Mouse (Mus musculus) embryonic facial prominence, embryonic 10.5 days (tissue): ENCODE measurements around the gene Mcrip1. TPM values are rescaled to one million over a fixed set of nuclear protein-coding genes. Genes with fewer than 3 reads are reported as not detected.
A peak's percentile ranks its signal among the peaks of the same experiment; 100 is the strongest.

Source experiments
- DNase-seq: peaks from one replicate; pipeline ENCODE4 v3.0.0-alpha.2; 2017; ENCODE audit warnings: low spot score
- H3K27ac ChIP-seq: fragments of 300-500 bp; sonication (generic); replicated peaks from 2 replicates; pipeline ENCODE4 v1.5.1; 2016; ENCODE audit warnings: mild to moderate bottlenecking
- H3K27me3 ChIP-seq: fragments of 300-500 bp; sonication (generic); replicated peaks from 2 replicates; pipeline ENCODE4 v1.6.1; 2016; ENCODE audit warnings: low read depth, mild to moderate bottlenecking; ENCODE audit not compliant: poor library complexity, severe bottlenecking
- H3K36me3 ChIP-seq: fragments of 300-500 bp; sonication (generic); replicated peaks from 2 replicates; pipeline ENCODE4 v1.6.1; 2016; ENCODE audit warnings: mild to moderate bottlenecking, moderate library complexity
- H3K4me1 ChIP-seq: fragments of 300-500 bp; sonication (generic); 2 replicates; pipeline ENCODE4 v1.6.1; 2016
- H3K4me3 ChIP-seq: fragments of 300-500 bp; sonication (generic); 2 replicates; pipeline ENCODE4 v1.5.1; 2016; ENCODE audit warnings: mild to moderate bottlenecking, moderate library complexity
- H3K9me3 ChIP-seq: fragments of 300-500 bp; sonication (generic); 2 replicates; pipeline ENCODE4 v1.6.1; 2016; ENCODE audit warnings: mild to moderate bottlenecking
- WGBS: fragments of 180-500 bp; shearing (Covaris S2); methylation state at CpG from one replicate; pipeline ENCODE4 v1.1.7; 2016; 5-methylcytosine and 5-hydroxymethylcytosine counted together
- polyA plus RNA-seq: library from polyadenylated mRNA; unstranded; fragments of >200 nt; fragmentation: Nextera tagmentation; extraction: Ambion mirVana; gene quantifications from 2 replicates; pipeline ENCODE4 v1.2.1, GENCODE M21; 2016

Gene Mcrip1
- polyA plus RNA-seq, 1 experiment from 2014 or later = 221 TPM

- no peaks in the 10 kb centered on the region for H3K27me3 ChIP-seq
- H3K9me3 ChIP-seq = no peaks in the 10 kb centered on the region
- H3K4me3 ChIP-seq = no peak overlapping the region
- H3K36me3 ChIP-seq = peaks cover 50% of the 10 kb centered on the region
- peaks cover 6% of the 10 kb centered on the region; the same call in 1 of the 2 replicates for H3K4me1 ChIP-seq
- no peak overlapping the region for H3K27ac ChIP-seq
- no peak for DNase-seq
- WGBS = 85% methylated on average over 6 of the region's 6 CpGs
Observed at GRCm38 (mm10) chr11:120499894-120500293, 49.6 kb downstream of the Mcrip1 start.

DNA sequence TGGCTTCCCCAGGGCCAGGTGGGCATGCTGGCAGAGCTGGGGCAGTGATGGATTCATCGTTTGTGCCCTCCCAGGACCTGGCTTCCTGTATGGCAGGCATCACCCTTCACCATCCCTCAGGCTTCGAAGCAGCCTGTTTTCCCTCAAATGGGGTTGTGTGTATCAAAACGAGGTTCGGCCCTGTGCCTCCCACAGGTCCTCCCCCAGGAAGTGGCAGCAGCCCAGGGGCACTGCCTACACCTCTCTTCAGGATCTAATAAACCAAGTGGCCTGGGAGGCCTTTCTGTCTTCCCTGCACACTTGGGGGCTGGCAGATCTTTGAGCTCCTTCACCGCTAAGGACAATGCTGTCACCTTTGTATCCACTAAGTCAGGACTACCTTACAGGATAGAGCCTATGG lies 50.6 kb downstream of the Mcrip1 start:
- Histone ChIP-seq H3K4me1 (peaks cover 8% of the 10 kb centered on the region; the same call in 1 of the 2 replicates), H3K27me3 (no peaks in the 10 kb centered on the region), H3K9me3 (no peaks in the 10 kb centered on the region), H3K36me3 (peaks cover 60% of the 10 kb centered on the region), H3K4me3 (0 out of 2 replicates have a peak overlapping the region, but pooled peaks have one; percentile 2), H3K27ac (no peak overlapping the region)
- 89% methylated on average over 5 of the region's 5 CpGs for WGBS
- no peak for DNase-seq

DNA sequence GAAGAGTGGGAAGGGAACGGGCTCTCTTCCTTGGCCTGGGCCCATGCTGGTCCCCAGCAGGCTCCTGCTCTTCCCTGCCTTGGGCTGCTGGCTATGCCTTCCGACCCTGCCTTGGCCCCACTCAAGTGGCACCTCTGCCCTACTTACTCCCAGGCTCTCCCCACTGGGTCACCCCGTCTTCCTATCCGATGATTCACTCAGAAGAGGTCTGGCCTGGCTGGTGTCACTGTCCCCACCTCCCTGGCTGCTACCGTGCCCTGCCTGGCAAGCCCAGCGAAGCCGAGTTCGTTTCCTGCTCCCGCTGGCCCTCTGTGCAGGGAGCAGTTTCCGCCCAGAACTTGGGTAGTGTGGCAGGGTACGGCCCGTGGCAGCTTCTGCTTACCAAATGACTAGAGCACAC lies 51.3 kb downstream of the Mcrip1 start:
- no peak for DNase-seq
- peaks cover 63% of the 10 kb centered on the region for H3K36me3 ChIP-seq
- H3K27me3 ChIP-seq = no peaks in the 10 kb centered on the region
- no peaks in the 10 kb centered on the region for H3K9me3 ChIP-seq
- H3K4me3 ChIP-seq = peak overlapping the region; percentile 13; the same call in 1 of the 2 replicates
- H3K4me1 ChIP-seq = peaks cover 15% of the 10 kb centered on the region
- WGBS = 92% methylated on average over 12 of the region's 12 CpGs
- no peak overlapping the region for H3K27ac ChIP-seq

GRCm38 (mm10) chr11:120497436-120497835 lies 52.1 kb downstream of the Mcrip1 start:
- 90% methylated on average over 3 of the region's 3 CpGs for WGBS
- Histone ChIP-seq H3K4me1 (peaks cover 23% of the 10 kb centered on the region), H3K27ac (no peak overlapping the region), H3K27me3 (no peaks in the 10 kb centered on the region), H3K4me3 (0 out of 2 replicates have a peak overlapping the region, but pooled peaks have one; percentile 11), H3K36me3 (peaks cover 63% of the 10 kb centered on the region), H3K9me3 (no peaks in the 10 kb centered on the region)
- no peak for DNase-seq

- Histone ChIP-seq H3K27ac (no peak overlapping the region), H3K36me3 (peaks cover 70% of the 10 kb centered on the region)
- no peak for DNase-seq
Observed at GRCm38 (mm10) chr11:120493911-120494310, 55.6 kb downstream of the Mcrip1 start.

GRCm38 (mm10) chr11:120493351-120493750 lies 56.2 kb downstream of the Mcrip1 start:
- peaks cover 70% of the 10 kb centered on the region for H3K36me3 ChIP-seq
- H3K4me1 ChIP-seq = peaks cover 47% of the 10 kb centered on the region
- H3K9me3 ChIP-seq = no peaks in the 10 kb centered on the region
- no peaks in the 10 kb centered on the region for H3K27me3 ChIP-seq
- DNase-seq = no peak
- peak overlapping the region; percentile 87 for H3K4me3 ChIP-seq
- WGBS = 65% methylated on average over 3 of the region's 3 CpGs
- peak overlapping the region; percentile 92 for H3K27ac ChIP-seq

More at GRCm38 (mm10) chr11:120493911-120494310, 55.6 kb downstream of the Mcrip1 start:
- 82% methylated on average over 3 of the region's 3 CpGs for WGBS
- peaks cover 47% of the 10 kb centered on the region for H3K4me1 ChIP-seq
- no peaks in the 10 kb centered on the region for H3K27me3 ChIP-seq
- H3K4me3 ChIP-seq = 0 out of 2 replicates have a peak overlapping the region, but pooled peaks have one; percentile 87
- H3K9me3 ChIP-seq = no peaks in the 10 kb centered on the region

Other genes with a start within 250 kb of the Mcrip1 start
- gene Actg1, start 201.2 kb downstream of the Mcrip1 start, polyA plus RNA-seq = 3,067 and 3,150 TPM in 2 replicates
- 0.10 and 0.19 TPM in 2 replicates for gene Fscn2, start 188.2 kb downstream of the Mcrip1 start, polyA plus RNA-seq
- gene Faap100, start 171.0 kb downstream of the Mcrip1 start, polyA plus RNA-seq = 38.3 and 39.0 TPM in 2 replicates
- 45.3 and 51.9 TPM in 2 replicates for gene Nploc4, start 112.0 kb downstream of the Mcrip1 start, polyA plus RNA-seq
- gene Tspan10, start 107.1 kb downstream of the Mcrip1 start, polyA plus RNA-seq = 0.69 and 1.5 TPM in 2 replicates
- 0.44 and 0.67 TPM in 2 replicates for gene Pde6g, start 96.2 kb downstream of the Mcrip1 start, polyA plus RNA-seq
- 8.5 and 12.8 TPM in 2 replicates for gene Oxld1, start 91.7 kb downstream of the Mcrip1 start, polyA plus RNA-seq
- gene Ccdc137, start 91.6 kb downstream of the Mcrip1 start, polyA plus RNA-seq = 49.6 and 50.7 TPM in 2 replicates
- 55.9 and 66.9 TPM in 2 replicates for gene Arl16, start 82.1 kb downstream of the Mcrip1 start, polyA plus RNA-seq
- 206 and 216 TPM in 2 replicates for gene Mrpl12, start 65.1 kb downstream of the Mcrip1 start, polyA plus RNA-seq
- 68.6 and 69.4 TPM in 2 replicates for gene Slc25a10, start 57.9 kb downstream of the Mcrip1 start, polyA plus RNA-seq
- gene Gcgr, start 19.0 kb downstream of the Mcrip1 start, polyA plus RNA-seq = 0.33 and 0.62 TPM in 2 replicates
- not detected in 2 replicates for gene Ppp1r27, start 1.4 kb upstream of the Mcrip1 start, polyA plus RNA-seq
- gene P4hb, start 23.5 kb upstream of the Mcrip1 start, polyA plus RNA-seq = 556 and 565 TPM in 2 replicates
- 735 and 777 TPM in 2 replicates for gene Arhgdia, start 31.9 kb upstream of the Mcrip1 start, polyA plus RNA-seq
- 620 and 640 TPM in 2 replicates for gene Alyref, start 48.6 kb upstream of the Mcrip1 start, polyA plus RNA-seq
- gene Anapc11, start 48.7 kb upstream of the Mcrip1 start, polyA plus RNA-seq = 192 and 198 TPM in 2 replicates
- not detected in 2 replicates for gene Npb, start 58.8 kb upstream of the Mcrip1 start, polyA plus RNA-seq
- 142 and 145 TPM in 2 replicates for gene Pcyt2, start 68.2 kb upstream of the Mcrip1 start, polyA plus RNA-seq
- gene Sirt7, start 75.5 kb upstream of the Mcrip1 start, polyA plus RNA-seq = 27.7 and 29.5 TPM in 2 replicates
- 24.2 and 25.1 TPM in 2 replicates for gene Mafg, start 83.9 kb upstream of the Mcrip1 start, polyA plus RNA-seq
- gene Pycr1, start 94.0 kb upstream of the Mcrip1 start, polyA plus RNA-seq = 32.7 and 33.7 TPM in 2 replicates
- gene Myadml2, start 98.4 kb upstream of the Mcrip1 start, polyA plus RNA-seq = not detected in 2 replicates
- gene Notum, start 111.4 kb upstream of the Mcrip1 start, polyA plus RNA-seq = 4.4 and 4.8 TPM in 2 replicates
- 151 and 155 TPM in 2 replicates for gene Aspscr1, start 123.2 kb upstream of the Mcrip1 start, polyA plus RNA-seq
- 119 and 124 TPM in 2 replicates for gene Cenpx, start 164.0 kb upstream of the Mcrip1 start, polyA plus RNA-seq
- 56.8 and 58.9 TPM in 2 replicates for gene Lrrc45, start 164.2 kb upstream of the Mcrip1 start, polyA plus RNA-seq
- gene Rac3, start 171.7 kb upstream of the Mcrip1 start, polyA plus RNA-seq = 27.2 and 31.2 TPM in 2 replicates
- gene Dcxr, start 177.6 kb upstream of the Mcrip1 start, polyA plus RNA-seq = 12.8 and 16.0 TPM in 2 replicates
- 2.6 and 2.9 TPM in 2 replicates for gene Cbr2, start 182.4 kb upstream of the Mcrip1 start, polyA plus RNA-seq
- 10.5 and 11.6 TPM in 2 replicates for gene Hmga1b, start 213.1 kb upstream of the Mcrip1 start, polyA plus RNA-seq
- gene Rfng, start 234.5 kb upstream of the Mcrip1 start, polyA plus RNA-seq = 40.0 and 42.1 TPM in 2 replicates
- gene Gps1, start 234.5 kb upstream of the Mcrip1 start, polyA plus RNA-seq = 265 and 272 TPM in 2 replicates
- 96.6 and 101 TPM in 2 replicates for gene Dus1l, start 246.7 kb upstream of the Mcrip1 start, polyA plus RNA-seq